Comparison of ENCODE assay signal across 8 mouse cellular contexts in genomic region chr6:113482477-113483099, GRCm38 (mm10). TPM values are rescaled to one million over a fixed set of nuclear protein-coding genes. Genes with fewer than 3 reads are reported as not detected.
DNase-seq lines count a peak whose midpoint lies in the region; ATAC-seq and TF ChIP-seq lines count a peak whose summit lies in the region.

No protein-coding gene starts in this region.

- H3K4me2 ChIP-seq in limb, embryonic 12.5 days, result peak overlapping the region; percentile 75
- H3K4me2 ChIP-seq in midbrain, embryonic 12.5 days (replicated peaks), result peak overlapping the region; percentile 79

- peak; percentile 17; the same call in 1 of the 2 replicates for ATAC-seq in limb, embryonic 12.5 days (ENCODE audit: insufficient number of reproducible peaks, insufficient read depth, low FRiP score, low TSS enrichment, low read depth)
- peak; percentile 56 for ATAC-seq in midbrain, embryonic 12.5 days (ENCODE audit: low FRiP score, low read depth)

- TF ChIP-seq CTCF in brain, embryonic 14.5 days (IDR thresholded peaks at IDR 0.05; ENCODE audit: borderline replicate concordance, extremely low read depth, insufficient read depth, insufficient read length), result 0 out of 2 replicates have a peak, but pooled peaks have one; percentile 7
- TF ChIP-seq CTCF in thymus, adult 2 months (IDR thresholded peaks at IDR 0.05; ENCODE audit: borderline replicate concordance, control insufficient read depth, extremely low read depth, insufficient read depth, low read length, poor library complexity), result no peak

- H3K9ac ChIP-seq in limb, embryonic 12.5 days (replicated peaks), result no peak overlapping the region
- H3K9ac ChIP-seq in midbrain, embryonic 12.5 days (replicated peaks), result peak overlapping the region; percentile 69

- WGBS in hindbrain, embryonic 10.5 days, result under 1% methylated on average over 65 of the region's 65 CpGs
- whole genome bisulfite sequencing in limb, embryonic 12.5 days, result 3% methylated on average over 65 of the region's 65 CpGs
- WGBS in midbrain, embryonic 12.5 days, result under 1% methylated on average over 58 of the region's 65 CpGs
- WGBS in thymus, adult 2 months, result 3% methylated on average over 63 of the region's 65 CpGs

- H3K4me3 ChIP-seq in erythroblast, embryonic 14.5 days (replicated peaks), result peak overlapping the region; percentile 74
- H3K4me3 ChIP-seq in hindbrain, embryonic 10.5 days, result peak overlapping the region; percentile 62
- peak overlapping the region; percentile 47 for H3K4me3 ChIP-seq in limb, embryonic 12.5 days (replicated peaks)
- H3K4me3 ChIP-seq in midbrain, embryonic 12.5 days, result peak overlapping the region; percentile 70
- peak overlapping the region; percentile 70 for H3K4me3 ChIP-seq in thymus, adult 2 months (ENCODE audit: control insufficient read depth, insufficient read depth, low read length)

- H3K4me1 ChIP-seq in erythroblast, embryonic 14.5 days (ENCODE audit: control insufficient read depth), result peaks cover 38% of the 10 kb centered on the region
- H3K4me1 ChIP-seq in hindbrain, embryonic 10.5 days (replicated peaks), result peaks cover 51% of the 10 kb centered on the region
- peaks cover 26% of the 10 kb centered on the region for H3K4me1 ChIP-seq in limb, embryonic 12.5 days (replicated peaks)
- peaks cover 34% of the 10 kb centered on the region for H3K4me1 ChIP-seq in midbrain, embryonic 12.5 days
- H3K4me1 ChIP-seq in thymus, adult 2 months (replicated peaks; ENCODE audit: control insufficient read depth, insufficient read depth, low read length), result peaks cover 21% of the 10 kb centered on the region

- peaks cover 39% of the 10 kb centered on the region for H3K27me3 ChIP-seq in erythroblast, embryonic 14.5 days (ENCODE audit: control insufficient read depth)
- H3K27me3 ChIP-seq in hindbrain, embryonic 10.5 days (ENCODE audit: insufficient read depth, poor library complexity, severe bottlenecking), result peaks cover 40% of the 10 kb centered on the region
- peaks cover 52% of the 10 kb centered on the region for H3K27me3 ChIP-seq in limb, embryonic 12.5 days
- H3K27me3 ChIP-seq in midbrain, embryonic 12.5 days, result peaks cover 32% of the 10 kb centered on the region
- no peaks in the 10 kb centered on the region for H3K27me3 ChIP-seq in thymus, adult 2 months (ENCODE audit: control insufficient read depth, insufficient read depth, low read length)

- no peaks in the 10 kb centered on the region; the same call in 1 of the 2 replicates for H3K36me3 ChIP-seq in erythroblast, embryonic 14.5 days (ENCODE audit: control insufficient read depth)
- H3K36me3 ChIP-seq in hindbrain, embryonic 10.5 days, result peaks cover 11% of the 10 kb centered on the region; the same call in 1 of the 2 replicates
- no peaks in the 10 kb centered on the region for H3K36me3 ChIP-seq in limb, embryonic 12.5 days
- peaks cover 6% of the 10 kb centered on the region for H3K36me3 ChIP-seq in midbrain, embryonic 12.5 days
- H3K36me3 ChIP-seq in thymus, adult 2 months (ENCODE audit: control insufficient read depth, insufficient read depth, low read length), result no peaks in the 10 kb centered on the region

- no peaks in the 10 kb centered on the region for H3K9me3 ChIP-seq in erythroblast, embryonic 14.5 days (ENCODE audit: control insufficient read depth, low read length)
- H3K9me3 ChIP-seq in hindbrain, embryonic 10.5 days, result no peaks in the 10 kb centered on the region
- no peaks in the 10 kb centered on the region for H3K9me3 ChIP-seq in limb, embryonic 12.5 days
- no peaks in the 10 kb centered on the region for H3K9me3 ChIP-seq in midbrain, embryonic 12.5 days

- peak; percentile 54 for DNase-seq in layer of hippocampus, adult 11-12 months (ENCODE audit: low spot score)
- no peak for DNase-seq in layer of hippocampus, adult 8-10 months (ENCODE audit: low spot score in 2 of 2)
- DNase-seq in brain, embryonic 14.5 days (ENCODE audit: low read depth), result no peak
- no peak for DNase-seq in hindbrain, embryonic 10.5 days (ENCODE audit: low spot score)
- DNase-seq in thymus, adult 2 months, result no peak

- TF ChIP-seq POLR2A in brain, embryonic 14.5 days (IDR thresholded peaks at IDR 0.05; ENCODE audit: borderline replicate concordance, extremely low read depth, insufficient read depth, insufficient read length, poor library complexity, severe bottlenecking), result no peak
- TF ChIP-seq POLR2A in thymus, adult 2 months (IDR thresholded peaks at IDR 0.05; ENCODE audit: control insufficient read depth, extremely low read depth, insufficient read depth, low read length, poor library complexity), result no peak

- peak overlapping the region; percentile 94 for H3K27ac ChIP-seq in hindbrain, embryonic 10.5 days
- no peak overlapping the region; the same call in 1 of the 2 replicates for H3K27ac ChIP-seq in limb, embryonic 12.5 days
- H3K27ac ChIP-seq in midbrain, embryonic 12.5 days (replicated peaks), result peak overlapping the region; percentile 88
- peak overlapping the region; percentile 8; the same call in 1 of the 2 replicates for H3K27ac ChIP-seq in thymus, adult 2 months (ENCODE audit: control insufficient read depth, insufficient read depth, low read length)

RNA-seq across cellular contexts. Expression of gene Creld1, which starts 0.5 kb away (rescaled TPM):
- 100 to 1,000 TPM in 2 of 4 experiments, 10 to 100 TPM in 2; 86.9 to 135 (median 104) TPM for total RNA-seq in layer of hippocampus, adult 8-10 months (2022)
- 33.3 and 42.2 TPM in 2 replicates for polyA plus RNA-seq in brain, embryonic 14.5 days (2012; rRNA removed)
- polyA plus RNA-seq in erythroblast, embryonic 14.5 days (2012), result 0.38 and 0.61 TPM in 2 replicates
- polyA plus RNA-seq in hindbrain, embryonic 10.5 days (2016; fragmentation: Nextera tagmentation; extraction: Ambion mirVana), result 36.7 and 42.5 TPM in 2 replicates
- 14.1 and 14.9 TPM in 2 replicates for polyA plus RNA-seq in limb, embryonic 12.5 days (2016; fragmentation: Nextera tagmentation; extraction: Ambion mirVana)
- 44.0 and 49.1 TPM in 2 replicates for polyA plus RNA-seq in midbrain, embryonic 12.5 days (2016; fragmentation: Nextera tagmentation; extraction: Ambion mirVana)
- polyA plus RNA-seq in thymus, adult 2 months (2012; rRNA removed), result 15.2 and 16.1 TPM in 2 replicates

RNA-seq across cellular contexts. Expression of gene Il17rc, which starts 11.4 kb away (rescaled TPM):
- 1 to 10 TPM; 3.8 to 6.1 (median 4.8) TPM for total RNA-seq in layer of hippocampus, adult 8-10 months (2022)
- 2.7 and 3.3 TPM in 2 replicates for polyA plus RNA-seq in brain, embryonic 14.5 days (2012; rRNA removed)
- not detected in 2 replicates for polyA plus RNA-seq in erythroblast, embryonic 14.5 days (2012)
- 6.0 and 6.7 TPM in 2 replicates for polyA plus RNA-seq in hindbrain, embryonic 10.5 days (2016; fragmentation: Nextera tagmentation; extraction: Ambion mirVana)
- 4.2 and 5.1 TPM in 2 replicates for polyA plus RNA-seq in limb, embryonic 12.5 days (2016; fragmentation: Nextera tagmentation; extraction: Ambion mirVana)
- polyA plus RNA-seq in midbrain, embryonic 12.5 days (2016; fragmentation: Nextera tagmentation; extraction: Ambion mirVana), result 4.3 and 6.3 TPM in 2 replicates
- 14.3 and 15.4 TPM in 2 replicates for polyA plus RNA-seq in thymus, adult 2 months (2012; rRNA removed)

RNA-seq across cellular contexts. Expression of gene Prrt3, which starts 19.1 kb away (rescaled TPM):
- 10 to 100 TPM; 45.3 to 51.3 (median 49.8) TPM for total RNA-seq in layer of hippocampus, adult 8-10 months (2022)
- 8.7 and 8.9 TPM in 2 replicates for polyA plus RNA-seq in brain, embryonic 14.5 days (2012; rRNA removed)
- 0.02 TPM in 1 of 2 replicates, not detected in the other for polyA plus RNA-seq in erythroblast, embryonic 14.5 days (2012)
- polyA plus RNA-seq in hindbrain, embryonic 10.5 days (2016; fragmentation: Nextera tagmentation; extraction: Ambion mirVana), result 1.8 TPM in 2 replicates
- polyA plus RNA-seq in limb, embryonic 12.5 days (2016; fragmentation: Nextera tagmentation; extraction: Ambion mirVana), result 0.98 and 1.0 TPM in 2 replicates
- 2.5 and 2.8 TPM in 2 replicates for polyA plus RNA-seq in midbrain, embryonic 12.5 days (2016; fragmentation: Nextera tagmentation; extraction: Ambion mirVana)
- polyA plus RNA-seq in thymus, adult 2 months (2012; rRNA removed), result 0.16 and 0.28 TPM in 2 replicates

RNA-seq across cellular contexts. Expression of gene Il17re, which starts 24.3 kb away (rescaled TPM):
- under 1 TPM; 0.22 to 0.45 (median 0.41) TPM for total RNA-seq in layer of hippocampus, adult 8-10 months (2022)
- 0.47 and 0.63 TPM in 2 replicates for polyA plus RNA-seq in brain, embryonic 14.5 days (2012; rRNA removed)
- not detected in 2 replicates for polyA plus RNA-seq in erythroblast, embryonic 14.5 days (2012)
- 1.7 and 2.2 TPM in 2 replicates for polyA plus RNA-seq in hindbrain, embryonic 10.5 days (2016; fragmentation: Nextera tagmentation; extraction: Ambion mirVana)
- polyA plus RNA-seq in limb, embryonic 12.5 days (2016; fragmentation: Nextera tagmentation; extraction: Ambion mirVana), result 3.4 and 3.7 TPM in 2 replicates
- polyA plus RNA-seq in midbrain, embryonic 12.5 days (2016; fragmentation: Nextera tagmentation; extraction: Ambion mirVana), result 0.51 and 0.93 TPM in 2 replicates
- polyA plus RNA-seq in thymus, adult 2 months (2012; rRNA removed), result 22.8 and 32.5 TPM in 2 replicates

RNA-seq across cellular contexts. Expression of gene Jagn1, which starts 40.2 kb away (rescaled TPM):
- total RNA-seq in layer of hippocampus, adult 8-10 months (2022), result 10 to 100 TPM; 38.5 to 47.0 (median 39.7) TPM
- polyA plus RNA-seq in brain, embryonic 14.5 days (2012; rRNA removed), result 60.1 and 71.0 TPM in 2 replicates
- polyA plus RNA-seq in erythroblast, embryonic 14.5 days (2012), result 0.23 and 0.38 TPM in 2 replicates
- polyA plus RNA-seq in hindbrain, embryonic 10.5 days (2016; fragmentation: Nextera tagmentation; extraction: Ambion mirVana), result 86.5 and 87.9 TPM in 2 replicates
- polyA plus RNA-seq in limb, embryonic 12.5 days (2016; fragmentation: Nextera tagmentation; extraction: Ambion mirVana), result 75.2 and 77.0 TPM in 2 replicates
- 73.4 and 74.9 TPM in 2 replicates for polyA plus RNA-seq in midbrain, embryonic 12.5 days (2016; fragmentation: Nextera tagmentation; extraction: Ambion mirVana)
- 69.6 and 75.5 TPM in 2 replicates for polyA plus RNA-seq in thymus, adult 2 months (2012; rRNA removed)
